Mouse (Mus musculus) forebrain, embryonic 13.5 days (tissue): ENCODE data around the gene Fam110c. TPM values are rescaled to one million over a fixed set of nuclear protein-coding genes. Genes with fewer than 3 reads are reported as not detected.
"Not testable (repeated sequence)": the region's sequence is repeated elsewhere in the genome, so short reads cannot be mapped to it uniquely, and the experiment has no call there.

Experiments
- ATAC-seq: fragments of 200-750 bp; cut with Nextera tagmentation; 2 replicates; pipeline ENCODE4 v1.8.0; 2017
- H3K27ac ChIP-seq: fragments of 300-500 bp; sonication (generic); 2 replicates; pipeline ENCODE4 v1.5.1; 2015; ENCODE audit warnings: inconsistent platforms, mild to moderate bottlenecking, moderate library complexity
- H3K27me3 ChIP-seq: fragments of 300-500 bp; sonication (generic); 2 replicates; pipeline ENCODE4 v1.6.1; 2015; ENCODE audit warnings: mild to moderate bottlenecking, inconsistent platforms
- H3K36me3 ChIP-seq: fragments of 300-500 bp; sonication (generic); 2 replicates; pipeline ENCODE4 v1.6.1; 2015; ENCODE audit warnings: mild to moderate bottlenecking, inconsistent platforms; ENCODE audit not compliant: poor library complexity, severe bottlenecking
- H3K4me1 ChIP-seq: fragments of 300-500 bp; sonication (generic); 2 replicates; pipeline ENCODE4 v1.6.1; 2015; ENCODE audit warnings: inconsistent platforms
- H3K4me2 ChIP-seq: fragments of 300-500 bp; sonication (generic); 2 replicates; pipeline ENCODE4 v1.6.1; 2015; ENCODE audit warnings: inconsistent platforms, mild to moderate bottlenecking, moderate library complexity
- H3K4me3 ChIP-seq: fragments of 300-500 bp; sonication (generic); 2 replicates; pipeline ENCODE4 v1.5.1; 2015; ENCODE audit warnings: mild to moderate bottlenecking, inconsistent platforms
- H3K9ac ChIP-seq: fragments of 300-500 bp; sonication (generic); 2 replicates; pipeline ENCODE4 v1.6.1; 2015; ENCODE audit warnings: mild to moderate bottlenecking, inconsistent platforms
- H3K9me3 ChIP-seq: fragments of 300-500 bp; sonication (generic); replicated peaks from 2 replicates; pipeline ENCODE4 v1.6.1; 2016; ENCODE audit warnings: inconsistent platforms
- WGBS: fragments of 180-500 bp; shearing (Covaris S2); methylation state at CpG from one replicate; pipeline ENCODE4 v1.1.7; 2015; 5-methylcytosine and 5-hydroxymethylcytosine counted together
- polyA plus RNA-seq: library from polyadenylated mRNA; unstranded; fragments of >200 nt; fragmentation: Nextera tagmentation; extraction: Ambion mirVana; gene quantifications from 2 replicates; pipeline ENCODE4 v1.2.1, GENCODE M21; 2015

The Fam110c gene
- polyA plus RNA-seq = 0.05 and 0.08 TPM in 2 replicates

DNA sequence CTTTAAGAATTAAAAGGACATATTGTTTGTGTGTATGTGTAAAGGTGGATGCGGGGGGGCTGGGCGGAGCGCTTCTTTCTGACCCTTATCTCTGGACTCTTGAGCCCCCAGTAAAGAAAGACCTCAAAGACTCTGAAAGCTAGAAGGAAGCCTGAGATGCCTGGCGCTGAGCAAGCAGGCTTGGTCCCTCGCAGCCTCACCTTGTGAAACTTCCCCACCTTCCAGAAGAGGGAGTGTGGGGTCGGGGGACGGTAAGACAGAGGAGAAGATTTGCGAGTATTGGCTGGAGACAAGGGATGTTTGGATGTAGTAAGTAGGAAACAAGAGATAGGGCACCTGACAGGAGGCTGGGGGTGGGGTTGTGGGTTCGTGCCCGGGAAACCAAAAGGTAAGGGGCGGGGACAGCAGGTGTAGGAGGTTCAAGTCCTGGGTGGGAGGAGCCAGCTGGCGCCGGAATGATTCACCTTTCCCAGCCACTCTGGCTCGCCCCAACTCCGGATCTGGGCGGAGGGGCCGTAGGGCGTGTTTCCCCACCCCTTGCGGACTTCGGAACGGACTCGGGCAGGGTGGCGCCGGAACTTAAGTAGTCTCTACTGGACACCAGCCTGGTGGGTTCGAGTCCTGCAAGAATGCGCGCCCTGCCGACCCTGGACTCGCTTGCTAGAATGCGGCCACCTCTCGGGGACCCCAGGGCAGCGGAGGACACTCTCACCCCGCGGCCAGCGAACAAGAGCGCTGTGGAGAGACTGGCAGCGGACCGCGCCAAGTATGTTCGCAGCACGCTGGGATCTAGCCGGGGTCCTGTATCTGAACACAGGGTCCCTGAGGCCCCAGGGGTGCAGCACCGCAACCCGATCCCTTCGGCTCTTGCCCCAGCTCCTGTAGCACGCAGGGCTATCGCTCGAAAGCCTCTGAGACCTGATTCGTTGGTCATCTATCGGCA is at the start of gene Fam110c:
Gene Fam110c (plus strand): TSS at position 450 of the 943 bp plus-strand sequence.
- Histone ChIP-seq H3K9ac (peak within 1 kb of the TSS; percentile 60), H3K4me2 (peak within 1 kb of the TSS; percentile 90), H3K27me3 (peaks cover 50% of the 10 kb centered on the region), H3K4me3 (peak within 1 kb of the TSS; percentile 46), H3K9me3 (no peaks in the 10 kb centered on the region), H3K4me1 (peaks cover 18% of the 10 kb centered on the region), H3K27ac (no peak within 1 kb of the TSS), H3K36me3 (no peaks in the 10 kb centered on the region)
- WGBS = under 1% methylated on average over 50 of the region's 50 CpGs
- ATAC-seq = peak; percentile 59

DNA sequence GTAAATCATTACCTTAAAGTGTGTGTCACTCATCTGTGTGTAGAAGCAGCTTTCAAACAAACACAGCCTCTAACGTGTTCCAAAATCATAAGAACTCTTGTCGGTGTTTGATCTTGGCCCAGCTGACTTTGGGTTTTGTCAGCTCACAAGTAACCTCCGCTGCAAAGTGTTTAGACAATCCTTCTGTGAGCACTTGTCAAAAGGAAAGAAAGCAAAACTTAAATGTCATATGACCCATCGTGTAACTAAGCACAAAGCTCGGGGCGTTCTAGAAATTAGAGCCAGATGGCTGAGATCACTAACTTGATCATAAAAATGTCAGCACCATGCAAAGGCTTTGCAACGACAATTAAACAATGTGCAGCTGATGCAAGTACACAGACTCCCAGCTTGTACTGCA is 47.2 kb upstream of the Fam110c start:
- no peak overlapping the region for H3K27ac ChIP-seq
- H3K4me3 ChIP-seq = no peak overlapping the region
- no peak overlapping the region for H3K4me2 ChIP-seq
- 79% methylated on average over 7 of the region's 7 CpGs for WGBS
- H3K27me3 ChIP-seq = no peaks in the 10 kb centered on the region
- no peak overlapping the region for H3K9ac ChIP-seq
- no peak for ATAC-seq
- H3K36me3 ChIP-seq = no peaks in the 10 kb centered on the region
- H3K9me3 ChIP-seq = no peaks in the 10 kb centered on the region; the same call in 1 of the 2 replicates
- H3K4me1 ChIP-seq = no peaks in the 10 kb centered on the region

DNA sequence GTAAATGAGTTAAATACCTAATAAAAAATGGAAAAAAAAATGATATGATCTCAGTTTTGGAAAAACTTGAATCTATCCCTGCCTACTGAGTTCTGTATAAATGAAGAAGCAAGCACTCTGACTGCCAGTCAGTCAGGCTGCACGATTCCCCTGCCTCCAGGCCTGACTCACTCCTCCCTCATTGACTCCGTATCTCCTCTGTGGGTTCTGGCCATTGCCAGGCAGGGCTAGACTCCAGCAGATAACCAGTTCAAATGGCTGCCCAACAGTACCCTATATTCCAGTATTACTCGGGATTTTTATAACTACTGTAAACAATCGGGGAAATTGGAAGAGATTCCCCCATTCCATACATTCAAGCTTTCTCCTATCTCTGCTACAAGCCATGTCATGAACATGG is 21.6 kb upstream of the Fam110c start:
- ATAC-seq = no peak
- H3K27ac ChIP-seq = no peak overlapping the region
- H3K4me2 ChIP-seq = no peak overlapping the region
- WGBS = 87% methylated on average over 4 of the region's 4 CpGs
- no peak overlapping the region for H3K9ac ChIP-seq
- no peaks in the 10 kb centered on the region for H3K9me3 ChIP-seq
- H3K27me3 ChIP-seq = no peaks in the 10 kb centered on the region
- H3K4me1 ChIP-seq = no peaks in the 10 kb centered on the region
- H3K4me3 ChIP-seq = no peak overlapping the region
- H3K36me3 ChIP-seq = no peaks in the 10 kb centered on the region

DNA sequence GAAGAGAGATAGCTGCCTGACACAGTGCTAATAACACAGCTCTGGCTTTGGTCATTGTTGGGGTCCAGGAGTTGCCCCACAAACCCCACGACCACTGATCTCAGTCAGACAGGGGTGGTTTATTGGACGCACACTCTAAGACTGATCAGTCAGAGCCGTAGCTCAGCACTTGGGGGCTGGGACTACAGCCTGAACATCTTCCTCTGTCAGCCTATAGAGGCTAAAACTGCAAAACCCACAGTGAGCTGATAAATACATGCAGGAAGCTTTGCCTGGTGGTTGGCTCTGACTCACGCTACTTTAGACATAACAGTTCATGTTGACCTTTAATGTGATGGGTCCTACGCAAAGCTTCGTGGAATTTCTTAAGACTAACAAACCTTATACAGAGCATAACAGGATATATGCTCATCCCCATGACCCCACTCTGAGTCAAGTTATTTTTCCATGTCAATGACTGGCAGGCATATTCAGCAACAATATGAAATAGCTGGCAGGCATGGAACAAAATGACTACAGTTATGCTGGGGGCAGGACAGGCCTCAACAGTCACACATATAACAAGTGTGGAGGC is 17.3 kb upstream of the Fam110c start:
- no peaks in the 10 kb centered on the region for H3K36me3 ChIP-seq
- no peak overlapping the region for H3K9ac ChIP-seq
- H3K27me3 ChIP-seq = no peaks in the 10 kb centered on the region
- ATAC-seq = no peak
- H3K4me1 ChIP-seq = no peaks in the 10 kb centered on the region
- 88% methylated on average over 6 of the region's 6 CpGs for WGBS
- H3K9me3 ChIP-seq = no peaks in the 10 kb centered on the region
- no peak overlapping the region for H3K27ac ChIP-seq
- no peak overlapping the region for H3K4me2 ChIP-seq
- H3K4me3 ChIP-seq = no peak overlapping the region

GRCm38 (mm10) chr12:31059393-31059853 is 14.2 kb upstream of the Fam110c start:
- H3K4me1 ChIP-seq = no peaks in the 10 kb centered on the region
- WGBS = 56% methylated on average over 8 of the region's 8 CpGs
- no peaks in the 10 kb centered on the region for H3K36me3 ChIP-seq
- ATAC-seq = no peak
- no peak overlapping the region for H3K9ac ChIP-seq
- H3K9me3 ChIP-seq = no peaks in the 10 kb centered on the region
- H3K27ac ChIP-seq = no peak overlapping the region
- H3K4me3 ChIP-seq = no peak overlapping the region
- H3K4me2 ChIP-seq = no peak overlapping the region
- no peaks in the 10 kb centered on the region for H3K27me3 ChIP-seq

GRCm38 (mm10) chr12:31060245-31060644 is 13.4 kb upstream of the Fam110c start:
- Histone ChIP-seq H3K4me2 (no peak overlapping the region), H3K9ac (no peak overlapping the region), H3K9me3 (no peaks in the 10 kb centered on the region), H3K4me1 (no peaks in the 10 kb centered on the region), H3K27me3 (no peaks in the 10 kb centered on the region), H3K36me3 (no peaks in the 10 kb centered on the region), H3K27ac (no peak overlapping the region), H3K4me3 (no peak overlapping the region)
- 50% methylated on average over 8 of the region's 8 CpGs for WGBS
- ATAC-seq = no peak

GRCm38 (mm10) chr12:31071222-31071621 is 2.4 kb upstream of the Fam110c start:
- whole genome bisulfite sequencing = 82% methylated on average over 5 of the region's 5 CpGs
- H3K4me2 ChIP-seq = no peak overlapping the region
- peaks cover 18% of the 10 kb centered on the region for H3K4me1 ChIP-seq
- ATAC-seq = no peak
- peaks cover 41% of the 10 kb centered on the region for H3K27me3 ChIP-seq
- H3K4me3 ChIP-seq = no peak overlapping the region
- H3K27ac ChIP-seq = no peak overlapping the region
- H3K36me3 ChIP-seq = no peaks in the 10 kb centered on the region
- no peaks in the 10 kb centered on the region for H3K9me3 ChIP-seq
- no peak overlapping the region for H3K9ac ChIP-seq

- H3K4me1 ChIP-seq = peaks cover 18% of the 10 kb centered on the region
- peak overlapping the region; percentile 46 for H3K4me3 ChIP-seq
- peak; percentile 37 for ATAC-seq
- not testable (repeated sequence) for H3K27ac ChIP-seq, H3K36me3 ChIP-seq, H3K9me3 ChIP-seq
- H3K9ac ChIP-seq = peak overlapping the region; percentile 60
- 1% methylated on average over 13 of the region's 18 CpGs for WGBS
- peaks cover 50% of the 10 kb centered on the region for H3K27me3 ChIP-seq
- H3K4me2 ChIP-seq = peak overlapping the region; percentile 90
These were observed 710 bp downstream of the Fam110c start for GRCm38 (mm10) chr12:31074355-31074786.

DNA sequence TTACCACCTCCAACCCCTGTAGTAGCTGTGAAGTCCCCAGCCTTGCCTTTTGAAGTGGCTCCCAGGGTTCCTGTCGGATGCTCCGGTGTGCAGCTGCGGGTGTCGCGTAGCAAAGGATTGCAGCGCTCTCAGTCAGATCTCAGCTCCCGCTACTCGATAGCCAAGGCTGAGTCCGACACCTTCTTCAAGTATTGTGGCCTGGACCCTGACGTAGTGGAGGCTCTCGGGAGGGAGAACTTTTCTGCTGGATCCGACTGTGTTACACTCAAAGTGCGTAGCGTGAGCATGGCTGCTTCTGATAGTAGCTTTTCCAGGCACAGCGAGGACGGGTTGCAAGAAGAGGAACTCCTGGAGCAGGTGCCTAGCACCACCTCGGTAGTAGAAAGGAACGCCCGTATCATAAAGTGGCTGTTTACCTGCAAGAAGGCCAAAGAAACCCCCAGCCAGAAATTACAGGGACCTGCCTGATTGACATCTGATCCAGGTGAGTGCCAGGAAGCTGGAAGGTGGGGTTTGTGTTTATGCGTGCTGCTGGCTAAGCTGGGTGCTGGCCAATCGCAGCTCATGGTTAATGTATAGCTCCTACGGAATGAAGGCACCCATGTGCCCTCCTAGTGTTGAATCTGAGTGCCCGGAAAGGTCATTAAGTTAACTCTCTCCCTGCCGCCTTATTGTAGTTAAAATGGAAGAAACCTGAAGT is 1.3 kb downstream of the Fam110c start:
- ATAC-seq = peak; percentile 60
- H3K4me3 ChIP-seq = peak overlapping the region; percentile 36
- H3K36me3 ChIP-seq = no peaks in the 10 kb centered on the region
- peak overlapping the region; percentile 90 for H3K4me2 ChIP-seq
- peaks cover 50% of the 10 kb centered on the region for H3K27me3 ChIP-seq
- H3K9ac ChIP-seq = 0 out of 2 replicates have a peak overlapping the region, but pooled peaks have one; percentile 5
- no peak overlapping the region for H3K27ac ChIP-seq
- H3K9me3 ChIP-seq = no peaks in the 10 kb centered on the region
- H3K4me1 ChIP-seq = peaks cover 18% of the 10 kb centered on the region
- WGBS = 3% methylated on average over 24 of the region's 24 CpGs

DNA sequence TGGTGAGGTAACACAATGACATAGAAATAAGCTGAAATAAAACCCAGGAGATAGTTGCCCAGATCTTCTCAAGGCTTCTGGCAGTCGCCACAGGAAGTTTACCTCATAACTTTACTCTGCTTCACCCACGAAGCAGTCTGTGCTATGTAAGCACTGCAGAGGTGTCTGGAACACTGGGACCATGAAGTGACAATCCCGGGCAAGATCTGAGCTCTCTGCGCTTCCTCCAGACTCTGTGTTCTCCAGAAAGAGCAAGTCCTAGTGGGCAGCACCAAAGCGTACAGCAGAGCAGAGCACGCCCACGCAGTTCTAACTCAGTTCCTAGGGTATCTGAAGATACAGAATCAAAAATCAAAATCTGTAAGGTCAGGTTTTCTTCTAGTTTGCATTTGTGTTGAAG is 3.4 kb downstream of the Fam110c start:
- Histone ChIP-seq H3K4me2 (no peak overlapping the region), H3K27ac (no peak overlapping the region), H3K4me3 (no peak overlapping the region), H3K36me3 (no peaks in the 10 kb centered on the region), H3K9ac (no peak overlapping the region), H3K4me1 (peaks cover 18% of the 10 kb centered on the region), H3K9me3 (no peaks in the 10 kb centered on the region), H3K27me3 (peaks cover 46% of the 10 kb centered on the region)
- ATAC-seq = no peak
- 83% methylated on average over 7 of the region's 7 CpGs for WGBS

DNA sequence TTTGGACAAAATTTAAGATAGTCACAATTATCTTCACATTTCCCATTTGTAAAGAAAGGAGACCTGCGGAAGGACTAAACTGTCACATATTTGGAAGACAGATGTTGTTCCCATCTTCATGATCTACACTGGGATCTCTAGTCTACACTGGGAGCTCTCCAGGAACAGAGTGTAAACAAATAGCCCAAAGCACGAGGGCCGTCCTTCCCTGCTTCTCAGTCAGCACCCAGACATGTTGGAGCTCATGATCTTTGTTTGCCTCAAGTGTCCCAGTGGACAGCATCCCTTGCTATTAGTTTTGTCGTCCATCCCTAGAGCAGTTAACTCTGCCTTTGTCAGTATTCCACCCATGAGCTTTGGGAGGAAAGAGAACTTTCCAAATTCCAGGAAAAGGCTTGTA is 4.4 kb downstream of the Fam110c start:
- Histone ChIP-seq H3K27ac (no peak overlapping the region), H3K4me2 (no peak overlapping the region), H3K36me3 (no peaks in the 10 kb centered on the region), H3K4me3 (no peak overlapping the region), H3K4me1 (peaks cover 18% of the 10 kb centered on the region), H3K9me3 (no peaks in the 10 kb centered on the region), H3K27me3 (peaks cover 36% of the 10 kb centered on the region), H3K9ac (no peak overlapping the region)
- 67% methylated on average over 4 of the region's 4 CpGs for WGBS
- no peak for ATAC-seq

DNA sequence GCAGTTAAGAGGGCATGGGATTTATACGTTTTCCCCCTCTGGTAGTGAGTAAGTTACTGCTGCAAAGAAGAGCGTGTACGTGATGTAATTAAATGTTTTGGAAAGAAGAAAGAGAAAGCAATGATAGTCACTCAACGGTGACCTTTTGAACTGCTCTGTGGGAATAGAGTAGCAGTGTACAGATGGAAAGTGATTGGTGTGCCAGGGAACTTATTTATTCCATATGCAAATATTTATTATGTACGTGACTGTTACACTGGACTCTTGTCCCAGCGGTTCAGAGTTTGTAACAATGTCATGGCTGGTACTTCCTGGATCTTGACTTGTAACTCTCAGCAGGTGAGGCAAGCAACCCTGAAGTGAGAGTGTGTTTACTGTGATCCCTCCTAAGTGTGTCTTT is 6.7 kb downstream of the Fam110c start:
- Histone ChIP-seq H3K36me3 (no peaks in the 10 kb centered on the region), H3K4me2 (no peak overlapping the region), H3K27me3 (peaks cover 16% of the 10 kb centered on the region), H3K9ac (no peak overlapping the region), H3K9me3 (no peaks in the 10 kb centered on the region), H3K4me1 (peaks cover 2% of the 10 kb centered on the region; the same call in 1 of the 2 replicates), H3K27ac (no peak overlapping the region), H3K4me3 (no peak overlapping the region)
- no peak for ATAC-seq
- WGBS = 71% methylated on average over 6 of the region's 6 CpGs
